Mouse (Mus musculus): ENCODE measurements at regions not wholly inside any gene's neighbourhood (a gene's known extent, or its start where the extent isn't known, plus 50 kb on each side); places are given as distances from the start of the nearest gene placed in this dataset.

DNA sequence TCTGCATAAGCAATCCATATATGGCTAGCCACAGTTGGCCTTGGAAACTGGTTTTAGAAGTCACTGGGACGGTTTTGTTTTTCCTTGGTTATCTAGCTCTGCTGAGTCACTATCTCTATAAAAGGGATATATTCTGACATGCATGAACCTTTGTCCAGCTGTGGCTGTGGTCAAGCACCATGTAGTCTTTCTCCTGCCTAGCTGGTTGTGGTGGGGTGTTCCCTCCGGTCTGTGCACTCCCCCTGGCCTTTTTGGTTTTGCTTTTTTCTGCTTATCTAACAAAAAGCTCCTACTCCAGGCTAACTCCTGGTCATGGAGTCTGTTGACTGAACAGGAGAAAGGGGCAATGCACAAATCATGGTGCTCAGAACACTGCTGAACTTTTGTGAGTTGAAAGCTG, 125.7 kb upstream of the Jun start:
- no peak for TF ChIP-seq EP300 (optimal IDR thresholded peaks at IDR 0.05)
- no peak for TF ChIP-seq CTCF (IDR thresholded peaks at IDR 0.05; ENCODE audit: low read depth)
